Mouse (Mus musculus): Measurements from ENCODE around the gene Nsdhl. TPM values are rescaled to one million over a fixed set of nuclear protein-coding genes. Genes with fewer than 3 reads are reported as not detected.

Gene Nsdhl
- total and polyA plus RNA-seq, 3 experiments, result 4.3 to 5.2 (median 4.8) TPM

GRCm38 (mm10) chrX:72908404-72908741, 10.0 kb upstream of the Nsdhl start:
- DNase-seq, result no peak
- Histone ChIP-seq H3K9ac (ENCODE audit: low read depth, low read length) (no peak overlapping the region), H3K79me2 (replicated peaks; ENCODE audit: control insufficient read depth, insufficient read depth, low read length) (no peaks in the 10 kb centered on the region), H3K4me1 (ENCODE audit: control insufficient read depth, insufficient read depth, low read length) (no peaks in the 10 kb centered on the region), H3K4me3 (no peak overlapping the region), H3K27me3 (ENCODE audit: control insufficient read depth, insufficient read depth, low read length) (no peaks in the 10 kb centered on the region), H3K27ac (no peak overlapping the region), H3K36me3 (ENCODE audit: control insufficient read depth, insufficient read depth, low read length) (no peaks in the 10 kb centered on the region)
- intact Hi-C loops (cut with DNase I), result no loop called here
- 22% methylated on average over 2 of the region's 2 CpGs for WGBS
- TF ChIP-seq CTCF (IDR thresholded peaks at IDR 0.05) (peak; percentile 53), POLR2A (IDR thresholded peaks at IDR 0.05; ENCODE audit: insufficient read depth, low read depth, low read length) (no peak)

GRCm38 (mm10) chrX:72911611-72912010, 6.7 kb upstream of the Nsdhl start:
- no peak for TF ChIP-seq POLR2A (IDR thresholded peaks at IDR 0.05; ENCODE audit: insufficient read depth, low read depth, low read length)
- H3K4me1 ChIP-seq (ENCODE audit: control insufficient read depth, insufficient read depth, low read length), result no peaks in the 10 kb centered on the region
- no peak overlapping the region for H3K4me3 ChIP-seq
- H3K79me2 ChIP-seq (replicated peaks; ENCODE audit: control insufficient read depth, insufficient read depth, low read length), result no peaks in the 10 kb centered on the region
- no peak overlapping the region for H3K27ac ChIP-seq
- 69% methylated on average over 1 of the region's 1 CpGs for WGBS
- H3K9ac ChIP-seq (ENCODE audit: low read depth, low read length), result no peak overlapping the region
- intact Hi-C loops (cut with DNase I), result no loop called here
- no peaks in the 10 kb centered on the region for H3K27me3 ChIP-seq (ENCODE audit: control insufficient read depth, insufficient read depth, low read length)
- H3K36me3 ChIP-seq (ENCODE audit: control insufficient read depth, insufficient read depth, low read length), result no peaks in the 10 kb centered on the region
- no peak for DNase-seq

DNA sequence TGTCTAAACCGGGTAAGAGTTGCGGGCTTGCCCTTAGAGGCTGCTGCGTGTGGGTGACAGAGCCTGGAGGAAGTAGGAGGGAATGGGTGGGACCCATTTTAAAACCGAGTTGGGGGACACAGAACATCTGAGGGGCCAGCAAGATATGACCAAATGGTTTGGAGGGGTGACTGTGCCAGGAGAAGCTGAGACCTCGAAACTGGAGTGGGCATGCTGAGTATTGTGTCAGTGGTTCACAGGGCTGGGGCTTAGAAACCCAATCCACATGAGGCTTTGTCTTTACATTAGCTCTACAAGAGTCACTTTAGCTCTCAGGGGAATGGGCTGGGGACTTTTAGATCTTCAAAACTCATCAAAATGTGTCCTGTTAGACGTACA, 314 bp downstream of the Nsdhl start:
- peak overlapping the region; percentile 64 for H3K9ac ChIP-seq (ENCODE audit: low read depth, low read length)

GRCm38 (mm10) chrX:72921391-72921790, 3.0 kb downstream of the Nsdhl start:
- intact Hi-C loops (cut with DNase I), result no loop called here
- H3K4me3 ChIP-seq, result no peak overlapping the region
- no peak for TF ChIP-seq EP300 (IDR thresholded peaks at IDR 0.05; ENCODE audit: insufficient read depth, low read depth, low read length)
- no peak for TF ChIP-seq CTCF (IDR thresholded peaks at IDR 0.05)
- TF ChIP-seq POLR2A (IDR thresholded peaks at IDR 0.05; ENCODE audit: insufficient read depth, low read depth, low read length), result no peak
- no peak overlapping the region for H3K9ac ChIP-seq (ENCODE audit: low read depth, low read length)
- 79% methylated on average over 2 of the region's 2 CpGs for whole genome bisulfite sequencing
- H3K27ac ChIP-seq, result no peak overlapping the region
- no peak for DNase-seq
- no peaks in the 10 kb centered on the region for H3K79me2 ChIP-seq (replicated peaks; ENCODE audit: control insufficient read depth, insufficient read depth, low read length)
- no peaks in the 10 kb centered on the region for H3K36me3 ChIP-seq (ENCODE audit: control insufficient read depth, insufficient read depth, low read length)
- H3K4me1 ChIP-seq (ENCODE audit: control insufficient read depth, insufficient read depth, low read length), result peaks cover 1% of the 10 kb centered on the region; the same call in 1 of the 2 replicates
- H3K27me3 ChIP-seq (ENCODE audit: control insufficient read depth, insufficient read depth, low read length), result no peaks in the 10 kb centered on the region

More for the DNA sequence above, 314 bp downstream of the Nsdhl start:
- WGBS, result 14% methylated on average over 6 of the region's 6 CpGs
- peaks cover 1% of the 10 kb centered on the region; the same call in 1 of the 2 replicates for H3K4me1 ChIP-seq (ENCODE audit: control insufficient read depth, insufficient read depth, low read length)
- H3K36me3 ChIP-seq (ENCODE audit: control insufficient read depth, insufficient read depth, low read length), result no peaks in the 10 kb centered on the region
- peak overlapping the region; percentile 67 for H3K4me3 ChIP-seq
- DNase-seq, result no peak
- intact Hi-C loops (cut with DNase I), result no loop called here
- H3K27me3 ChIP-seq (ENCODE audit: control insufficient read depth, insufficient read depth, low read length), result no peaks in the 10 kb centered on the region
- H3K27ac ChIP-seq, result peak overlapping the region; percentile 48; the same call in 1 of the 2 replicates
- TF ChIP-seq POLR2A (IDR thresholded peaks at IDR 0.05; ENCODE audit: insufficient read depth, low read depth, low read length), result no peak
- TF ChIP-seq EP300 (IDR thresholded peaks at IDR 0.05; ENCODE audit: insufficient read depth, low read depth, low read length), result no peak
- no peak for TF ChIP-seq CTCF (IDR thresholded peaks at IDR 0.05)
- no peaks in the 10 kb centered on the region for H3K79me2 ChIP-seq (replicated peaks; ENCODE audit: control insufficient read depth, insufficient read depth, low read length)

GRCm38 (mm10) chrX:72953464-72953863, 35.1 kb downstream of the Nsdhl start:
- no peak overlapping the region for H3K4me3 ChIP-seq
- H3K27ac ChIP-seq, result no peak overlapping the region
- WGBS, result 67% methylated on average over 4 of the region's 4 CpGs
- intact Hi-C loops (cut with DNase I), result no loop called here
- no peaks in the 10 kb centered on the region for H3K36me3 ChIP-seq (ENCODE audit: control insufficient read depth, insufficient read depth, low read length)
- H3K9ac ChIP-seq (ENCODE audit: low read depth, low read length), result no peak overlapping the region
- no peak for TF ChIP-seq EP300 (IDR thresholded peaks at IDR 0.05; ENCODE audit: insufficient read depth, low read depth, low read length)
- H3K79me2 ChIP-seq (replicated peaks; ENCODE audit: control insufficient read depth, insufficient read depth, low read length), result no peaks in the 10 kb centered on the region
- no peaks in the 10 kb centered on the region for H3K27me3 ChIP-seq (ENCODE audit: control insufficient read depth, insufficient read depth, low read length)
- no peak for DNase-seq
- H3K4me1 ChIP-seq (ENCODE audit: control insufficient read depth, insufficient read depth, low read length), result no peaks in the 10 kb centered on the region

DNA sequence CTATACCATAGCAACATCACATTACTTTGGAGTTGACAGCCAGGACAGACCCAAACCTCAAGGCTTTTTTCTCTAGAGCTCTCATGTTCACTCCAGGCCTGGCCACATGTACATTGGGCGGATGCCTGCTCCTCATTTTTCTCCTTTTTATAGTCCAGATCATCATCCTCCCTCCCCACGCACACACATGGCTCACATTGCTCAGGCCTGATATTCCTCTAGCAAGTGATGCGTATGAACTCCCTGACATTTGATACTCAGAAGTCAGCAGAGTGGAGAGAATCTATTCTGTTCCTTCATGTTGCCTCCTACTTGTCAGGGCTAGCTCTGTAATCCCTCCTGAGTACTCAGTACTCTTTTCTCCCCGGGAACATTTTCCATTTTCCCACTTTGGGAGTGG, 38.1 kb downstream of the Nsdhl start:
- Histone ChIP-seq H3K27ac (no peak overlapping the region), H3K9ac (ENCODE audit: low read depth, low read length) (no peak overlapping the region), H3K79me2 (replicated peaks; ENCODE audit: control insufficient read depth, insufficient read depth, low read length) (no peaks in the 10 kb centered on the region), H3K27me3 (ENCODE audit: control insufficient read depth, insufficient read depth, low read length) (no peaks in the 10 kb centered on the region), H3K4me1 (ENCODE audit: control insufficient read depth, insufficient read depth, low read length) (no peaks in the 10 kb centered on the region), H3K36me3 (ENCODE audit: control insufficient read depth, insufficient read depth, low read length) (no peaks in the 10 kb centered on the region), H3K4me3 (no peak overlapping the region)
- no peak for TF ChIP-seq POLR2A (IDR thresholded peaks at IDR 0.05; ENCODE audit: insufficient read depth, low read depth, low read length)
- TF ChIP-seq CTCF (IDR thresholded peaks at IDR 0.05), result no peak
- no peak for TF ChIP-seq EP300 (IDR thresholded peaks at IDR 0.05; ENCODE audit: insufficient read depth, low read depth, low read length)
- WGBS, result 89% methylated on average over 4 of the region's 4 CpGs
- intact Hi-C loops (cut with DNase I), result no loop called here
- DNase-seq, result no peak

GRCm38 (mm10) chrX:72960431-72960830, 42.1 kb downstream of the Nsdhl start:
- no peaks in the 10 kb centered on the region for H3K27me3 ChIP-seq (ENCODE audit: control insufficient read depth, insufficient read depth, low read length)
- no peak overlapping the region for H3K9ac ChIP-seq (ENCODE audit: low read depth, low read length)
- no peak for DNase-seq
- no peaks in the 10 kb centered on the region for H3K79me2 ChIP-seq (replicated peaks; ENCODE audit: control insufficient read depth, insufficient read depth, low read length)
- intact Hi-C loops (cut with DNase I), result no loop called here
- TF ChIP-seq POLR2A (IDR thresholded peaks at IDR 0.05; ENCODE audit: insufficient read depth, low read depth, low read length) (no peak), EP300 (IDR thresholded peaks at IDR 0.05; ENCODE audit: insufficient read depth, low read depth, low read length) (no peak), CTCF (IDR thresholded peaks at IDR 0.05) (peak; percentile 55)
- no peak overlapping the region for H3K4me3 ChIP-seq
- 85% methylated on average over 4 of the region's 4 CpGs for WGBS
- no peaks in the 10 kb centered on the region for H3K36me3 ChIP-seq (ENCODE audit: control insufficient read depth, insufficient read depth, low read length)
- no peak overlapping the region for H3K27ac ChIP-seq
- no peaks in the 10 kb centered on the region for H3K4me1 ChIP-seq (ENCODE audit: control insufficient read depth, insufficient read depth, low read length)
